Mouse (Mus musculus) thymus, postnatal 4 days (tissue): Measurements from ENCODE around the gene Gm17304.

Experiments
- DNase-seq: peaks from one replicate; pipeline ENCODE4 v3.0.0; 2021

Gene Gm17304

DNA sequence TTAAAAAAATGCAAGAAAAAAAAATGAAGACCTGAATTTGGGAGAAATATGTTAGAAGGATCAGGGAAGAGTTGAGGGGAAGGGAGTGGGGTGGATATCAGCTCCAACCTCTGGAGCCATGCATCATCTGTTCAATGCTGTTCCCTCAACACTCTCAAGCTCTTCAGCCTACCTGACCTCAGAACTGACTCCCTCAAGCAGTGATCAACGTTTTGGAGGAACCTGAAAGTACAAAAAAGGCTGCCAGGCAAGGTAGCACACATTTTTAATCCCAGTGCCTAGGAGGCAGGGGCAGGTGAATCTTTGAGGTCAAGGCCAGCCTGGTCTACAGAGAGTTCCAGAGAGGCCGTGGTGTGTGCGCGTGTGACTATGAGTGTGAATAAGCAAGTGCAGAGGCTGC lies at the start of gene Gm17304:
Gm17304 (plus strand) TSS at position 301 of the 400 bp plus-strand sequence.
- DNase-seq = no peak

DNA sequence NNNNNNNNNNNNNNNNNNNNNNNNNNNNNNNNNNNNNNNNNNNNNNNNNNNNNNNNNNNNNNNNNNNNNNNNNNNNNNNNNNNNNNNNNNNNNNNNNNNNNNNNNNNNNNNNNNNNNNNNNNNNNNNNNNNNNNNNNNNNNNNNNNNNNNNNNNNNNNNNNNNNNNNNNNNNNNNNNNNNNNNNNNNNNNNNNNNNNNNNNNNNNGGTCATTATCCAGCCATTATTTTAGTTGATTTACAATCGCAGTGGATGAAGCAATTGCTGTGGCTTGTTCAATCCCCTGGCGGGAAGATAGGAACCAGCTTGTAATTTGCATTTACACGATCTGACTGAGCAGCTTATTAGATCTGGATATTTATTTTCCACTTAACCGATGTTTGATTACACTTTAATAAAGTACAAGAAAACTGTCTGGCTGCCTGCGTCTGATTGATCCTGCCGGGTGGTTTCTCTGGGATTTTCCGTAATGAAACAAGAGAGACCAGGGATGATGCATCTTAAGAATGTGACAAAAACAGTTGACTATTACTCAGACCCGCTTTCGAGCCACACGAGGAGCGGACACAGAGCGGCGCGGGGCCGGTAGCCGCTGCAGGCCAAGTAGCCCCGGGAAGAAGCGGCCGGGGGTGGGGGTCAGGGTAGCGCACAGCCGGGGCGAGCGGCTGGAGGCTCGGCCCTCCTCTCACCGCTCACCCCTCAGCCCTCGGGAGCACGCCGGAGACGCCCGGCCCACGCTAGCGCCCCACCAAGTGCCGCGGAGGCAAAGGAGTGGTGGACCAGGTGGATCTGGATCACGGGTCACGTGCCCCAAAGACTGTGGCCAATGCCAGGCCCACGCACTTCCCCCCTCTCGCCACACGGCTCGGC lies 48.0 kb upstream of the Gm17304 start:
- no peak for DNase-seq

DNA sequence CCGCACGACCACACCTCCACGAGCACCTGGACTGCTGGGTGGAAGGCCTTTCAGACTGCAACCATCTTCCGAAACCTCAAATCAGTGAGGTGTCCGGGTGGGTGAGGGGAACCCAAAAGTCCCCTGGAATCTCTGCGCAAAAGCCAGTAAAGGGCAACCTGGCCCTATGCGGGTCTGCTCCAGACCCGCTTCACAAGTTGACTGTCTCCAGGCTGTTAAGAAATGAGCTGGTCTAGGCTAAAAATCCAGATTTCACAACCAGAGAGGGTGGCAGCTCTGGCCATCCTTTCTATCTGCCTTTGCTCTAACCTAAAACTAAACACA lies 47.4 kb upstream of the Gm17304 start:
- no peak for DNase-seq

DNA sequence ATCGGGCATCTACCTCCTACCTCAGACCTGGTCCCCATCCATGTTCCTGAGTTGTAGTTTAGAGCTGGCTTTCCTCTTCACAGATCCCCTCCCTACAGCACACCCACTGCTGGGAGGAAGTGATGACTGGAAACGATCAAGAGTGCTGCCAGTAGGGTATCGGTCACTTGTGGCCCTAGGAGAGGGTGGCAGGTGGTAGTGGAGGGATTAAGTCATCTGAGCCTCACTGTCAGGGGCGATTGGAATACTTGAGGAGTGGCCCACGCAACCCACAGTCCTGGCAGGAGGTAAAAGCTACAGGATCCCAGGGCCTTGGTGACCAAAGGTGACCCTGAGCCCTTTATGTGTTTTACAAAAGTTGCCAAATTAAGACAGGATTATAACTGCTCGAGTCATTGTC lies 42.9 kb upstream of the Gm17304 start:
- DNase-seq = no peak

DNA sequence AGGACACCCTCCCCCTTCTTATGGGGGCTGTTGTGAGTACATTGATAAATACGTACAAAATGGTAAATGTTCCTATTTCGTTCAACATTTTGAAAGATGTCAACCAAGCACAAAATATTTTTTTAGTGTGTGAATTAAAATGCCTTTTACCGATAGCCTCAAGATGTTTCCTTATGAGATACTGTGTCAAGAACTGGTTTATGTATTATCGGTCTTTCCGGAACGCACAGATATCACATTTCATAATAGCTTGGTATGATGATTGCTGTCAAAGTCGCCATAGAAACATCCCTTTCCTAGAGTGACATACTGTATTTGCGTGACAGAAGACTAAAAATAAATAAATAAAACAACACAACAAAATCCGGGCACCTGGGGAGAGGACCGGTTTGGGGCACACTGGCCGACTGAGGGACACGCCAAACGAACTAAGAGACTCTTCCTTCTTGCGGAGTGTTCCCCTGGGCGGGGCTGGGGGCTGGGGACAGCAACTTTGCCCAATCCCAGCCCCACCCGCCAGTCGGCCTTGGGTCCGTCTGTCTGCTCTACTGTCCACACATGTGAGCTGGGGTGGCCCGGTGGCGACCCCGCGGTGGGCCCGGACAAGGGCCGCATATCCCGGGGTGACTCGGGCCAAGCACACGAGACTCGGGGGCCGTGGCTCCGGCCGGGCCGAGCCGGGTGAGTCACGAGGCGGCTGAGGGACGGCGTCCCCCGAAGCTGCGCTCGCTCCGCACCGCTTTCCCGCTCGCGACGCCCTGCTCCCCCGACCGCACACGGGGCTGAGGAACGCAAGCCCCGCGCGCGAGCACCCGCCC lies 34.9 kb upstream of the Gm17304 start:
- peak; percentile 33 for DNase-seq

DNA sequence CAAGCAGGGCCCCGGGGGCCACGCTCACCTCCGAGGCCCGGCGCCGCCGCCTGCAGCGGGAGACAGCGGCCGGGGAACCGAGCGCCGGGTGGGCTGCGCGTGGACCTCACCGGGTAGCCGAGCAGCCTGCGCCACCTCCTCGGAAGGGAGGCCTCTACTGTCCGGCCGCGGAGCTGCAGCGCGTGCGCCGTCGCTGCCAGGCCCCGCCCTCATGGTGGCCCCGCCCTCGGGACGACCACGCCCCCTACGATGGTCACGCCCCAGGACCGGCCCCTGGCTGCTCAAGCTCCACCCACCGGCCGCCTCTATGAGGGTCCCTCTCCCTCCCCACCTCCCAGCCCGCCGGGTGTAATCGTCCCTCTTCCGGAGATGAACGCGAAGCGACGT lies 34.3 kb upstream of the Gm17304 start:
- DNase-seq = peak; percentile 90

DNA sequence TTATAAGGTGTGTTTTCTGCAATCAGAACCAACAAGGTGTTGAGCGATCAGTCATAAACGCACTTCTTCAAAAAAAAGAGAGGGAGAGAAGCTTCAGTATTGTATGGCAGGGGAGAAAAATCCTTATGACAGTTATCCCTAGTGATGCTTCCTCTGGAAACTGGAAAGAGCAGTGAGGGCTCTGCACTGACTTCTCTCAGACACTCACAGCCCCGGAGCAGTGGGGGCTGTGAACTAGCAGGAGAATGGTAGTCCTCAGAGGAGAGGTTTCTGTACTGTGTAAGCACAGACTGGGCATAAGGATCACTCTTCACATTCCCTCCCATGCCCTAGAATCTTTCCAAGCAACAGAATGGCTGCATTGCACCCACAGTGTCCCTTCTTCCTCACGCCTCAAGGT lies 33.8 kb upstream of the Gm17304 start:
- no peak for DNase-seq

DNA sequence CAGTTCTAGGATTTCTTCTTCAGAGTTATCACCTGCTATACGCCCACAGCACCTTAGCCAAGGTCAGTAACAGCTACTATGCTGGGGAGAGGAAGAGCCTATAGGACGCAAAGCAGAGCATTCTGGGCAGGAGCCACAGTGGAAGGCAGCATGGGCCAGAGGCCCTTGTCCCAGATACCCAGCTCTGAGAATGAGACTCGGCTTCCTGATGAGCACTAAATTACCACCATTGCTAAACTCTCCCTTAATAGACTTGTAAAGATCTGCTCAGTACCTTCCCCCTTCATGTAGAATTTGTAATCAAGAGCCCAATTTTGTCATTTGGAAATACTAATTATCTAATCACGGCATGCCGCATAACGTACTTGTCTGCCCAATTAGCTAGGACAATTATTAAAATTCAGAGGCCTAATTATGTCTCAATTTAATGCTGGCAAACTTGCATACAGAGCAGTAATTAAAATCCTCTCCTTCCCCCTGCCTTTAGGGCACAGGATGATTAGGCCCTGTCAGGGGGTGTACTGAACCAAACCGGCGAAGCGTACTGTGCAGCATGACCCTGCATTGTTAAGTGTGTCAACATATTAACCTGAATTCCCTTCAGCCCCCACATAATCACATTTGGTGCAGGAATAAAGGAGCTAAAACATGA lies 31.5 kb upstream of the Gm17304 start:
- no peak for DNase-seq

DNA sequence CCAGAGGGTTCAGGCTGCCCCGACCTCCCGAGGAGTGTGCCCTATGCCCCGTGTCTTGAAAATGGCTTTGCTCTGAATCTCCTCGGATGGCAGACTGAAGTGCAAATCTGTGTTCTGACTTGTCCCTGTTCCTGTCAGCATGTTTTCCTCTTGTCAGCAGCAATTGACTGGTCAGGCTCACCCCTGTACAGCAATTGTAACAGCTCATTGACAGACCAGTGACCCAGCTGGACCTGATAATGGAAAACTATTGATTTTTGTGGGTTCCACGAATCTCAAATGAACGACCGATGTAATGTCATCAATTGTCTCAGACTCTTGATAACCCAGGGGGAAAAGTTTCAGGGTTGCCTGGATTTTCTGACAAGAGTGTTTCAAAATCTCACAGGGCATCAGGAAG lies 28.0 kb upstream of the Gm17304 start:
- no peak for DNase-seq

DNA sequence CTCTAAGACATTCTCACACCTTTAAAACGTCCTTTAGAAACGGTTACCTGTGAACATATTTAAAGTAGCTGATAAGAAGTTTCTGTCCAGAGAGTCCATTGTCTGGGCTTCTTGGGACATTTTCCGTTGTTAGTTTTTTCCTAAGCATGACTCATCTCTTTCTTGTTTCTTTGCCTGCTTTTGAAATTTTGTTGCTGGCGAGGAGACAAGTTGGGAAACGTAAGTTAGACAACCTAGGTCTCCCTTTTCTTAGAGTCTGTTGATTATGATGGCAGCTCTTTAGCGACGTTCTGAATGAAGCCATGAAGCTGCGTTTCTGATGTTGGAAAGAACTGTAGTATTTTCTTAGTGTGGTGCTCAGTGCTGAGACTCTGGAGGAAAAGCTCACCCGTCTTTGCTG lies 19.9 kb upstream of the Gm17304 start:
- no peak for DNase-seq

DNA sequence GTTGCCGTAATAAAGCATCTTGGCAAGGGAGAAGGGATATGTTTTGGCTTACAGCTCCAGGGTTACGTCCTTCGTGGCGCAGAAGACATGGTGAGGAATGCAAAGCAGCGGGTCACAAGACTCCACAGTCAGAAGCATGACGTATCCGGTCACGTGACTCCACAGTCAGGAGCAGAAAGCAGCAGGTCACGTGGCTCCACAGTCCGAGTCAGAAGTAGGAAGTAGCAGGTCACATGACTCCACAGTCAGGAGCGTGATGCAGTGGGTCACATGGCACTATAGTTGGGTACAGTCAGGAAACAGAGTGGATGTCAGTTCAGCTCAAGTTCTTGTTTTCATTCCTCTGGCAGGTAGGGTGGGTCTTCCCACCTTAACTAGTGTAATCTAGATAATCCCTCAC lies 19.2 kb upstream of the Gm17304 start:
- no peak for DNase-seq

DNA sequence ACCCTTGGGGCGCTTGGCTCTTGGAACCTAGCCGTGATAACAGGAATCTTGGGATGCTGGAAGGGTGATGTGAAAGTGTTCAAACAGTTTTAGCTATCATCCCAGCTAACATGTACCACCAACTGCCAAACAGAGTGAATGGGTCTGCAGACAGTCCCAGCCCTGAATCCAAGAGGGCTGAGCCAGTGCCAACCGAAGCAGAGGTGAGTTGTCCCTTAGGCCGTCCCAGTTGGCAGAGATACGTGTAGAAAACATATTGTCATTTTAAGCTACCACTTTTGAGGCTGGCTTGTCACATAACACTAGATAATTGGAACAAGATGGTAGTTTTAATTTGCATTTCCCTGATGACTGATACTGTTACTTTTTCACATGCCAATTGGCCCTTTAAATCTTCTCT lies 18.2 kb upstream of the Gm17304 start:
- DNase-seq = no peak

DNA sequence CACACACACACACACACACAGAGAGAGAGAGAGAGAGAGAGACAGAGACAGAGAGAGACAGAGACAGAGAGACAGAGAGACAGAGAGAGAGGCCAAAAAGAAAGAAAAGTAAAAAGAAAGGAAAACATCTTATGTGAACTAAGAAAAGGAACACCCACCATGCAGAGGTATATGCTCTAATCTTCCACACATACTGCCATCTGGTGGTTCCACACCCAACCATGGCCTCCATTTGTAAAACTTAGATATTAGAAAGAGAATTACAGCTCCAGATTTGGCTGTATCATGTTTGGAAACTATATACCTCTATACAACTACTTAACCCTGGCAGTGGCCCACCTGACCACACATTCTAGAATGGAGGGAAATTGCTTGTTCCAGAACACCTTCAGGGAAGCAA lies 14.5 kb upstream of the Gm17304 start:
- peak; percentile 15 for DNase-seq

DNA sequence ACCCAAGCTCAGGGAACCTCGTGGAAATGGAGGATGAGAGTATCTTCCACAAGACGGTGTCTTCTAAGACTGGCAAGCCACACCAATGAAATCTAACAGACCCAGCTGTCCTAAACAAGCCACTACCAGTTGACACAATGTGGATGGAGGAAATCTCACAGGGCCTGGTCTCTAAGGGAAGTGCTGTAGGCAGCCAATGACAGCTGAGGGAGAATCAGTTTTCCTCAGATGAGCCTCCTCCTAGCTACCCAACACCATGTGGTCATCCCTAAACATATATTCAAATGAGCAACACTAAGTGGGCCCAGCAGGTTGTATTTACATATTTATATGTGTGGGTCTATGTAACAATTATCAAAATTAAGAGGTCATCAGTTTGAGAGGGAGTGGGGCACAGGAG lies 11.4 kb upstream of the Gm17304 start:
- DNase-seq = no peak

DNA sequence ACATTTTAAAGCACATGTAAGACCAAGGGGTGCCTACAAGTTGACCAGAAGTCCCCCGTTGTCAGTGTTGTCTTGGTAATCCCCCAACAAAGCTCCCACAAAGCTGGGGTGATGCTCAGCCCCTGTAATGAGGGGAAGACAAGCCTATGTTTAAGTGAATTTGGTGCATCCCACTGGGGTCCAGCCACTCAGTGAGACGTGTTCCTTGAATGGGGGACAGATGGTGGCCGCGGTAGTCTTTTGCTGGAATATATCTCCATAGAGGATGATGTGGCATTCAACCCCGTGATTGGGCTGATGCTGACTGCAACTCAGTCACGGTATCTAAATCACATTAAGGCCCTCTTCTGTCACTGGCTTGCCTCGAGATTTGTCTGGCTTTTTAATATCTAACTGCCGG lies 9.4 kb upstream of the Gm17304 start:
- DNase-seq = no peak

DNA sequence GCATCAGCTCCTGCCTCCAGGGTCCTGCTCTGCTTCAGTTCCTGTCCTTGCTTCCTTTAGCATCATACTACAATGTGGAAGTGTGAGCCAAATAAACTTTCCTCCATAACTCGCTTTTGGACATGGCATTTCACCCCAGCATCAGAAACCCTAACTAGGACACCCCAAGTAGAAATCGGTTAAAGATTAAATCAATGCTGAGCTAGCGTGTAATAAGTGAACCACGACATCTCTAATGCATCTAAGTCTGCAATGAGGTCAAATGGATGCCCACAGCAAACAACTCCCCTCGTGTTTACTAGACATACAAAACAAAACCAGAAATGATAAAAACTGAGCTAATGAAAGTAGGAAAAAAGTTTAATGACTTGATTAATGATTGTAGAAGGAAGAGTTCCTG lies 4.5 kb upstream of the Gm17304 start:
- DNase-seq = no peak

DNA sequence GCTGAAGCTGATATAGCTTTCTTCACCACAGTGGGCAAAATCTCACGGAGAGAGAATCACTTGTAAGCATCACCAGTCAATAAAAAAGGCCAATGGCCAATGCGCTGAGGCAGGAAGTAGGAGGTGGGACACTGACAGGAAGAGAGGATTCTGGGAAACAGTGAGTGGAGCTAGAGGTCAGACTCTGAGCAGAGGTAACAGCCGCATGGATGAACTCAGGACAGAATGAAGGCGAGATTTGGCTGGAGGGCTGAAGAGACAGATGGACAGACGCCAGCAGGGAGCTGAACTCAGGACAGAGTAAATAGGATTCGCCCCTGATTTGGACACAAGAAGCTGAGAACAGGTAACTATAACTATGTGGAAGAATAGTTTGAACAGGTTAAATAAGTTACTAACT lies 3.8 kb upstream of the Gm17304 start:
- no peak for DNase-seq

DNA sequence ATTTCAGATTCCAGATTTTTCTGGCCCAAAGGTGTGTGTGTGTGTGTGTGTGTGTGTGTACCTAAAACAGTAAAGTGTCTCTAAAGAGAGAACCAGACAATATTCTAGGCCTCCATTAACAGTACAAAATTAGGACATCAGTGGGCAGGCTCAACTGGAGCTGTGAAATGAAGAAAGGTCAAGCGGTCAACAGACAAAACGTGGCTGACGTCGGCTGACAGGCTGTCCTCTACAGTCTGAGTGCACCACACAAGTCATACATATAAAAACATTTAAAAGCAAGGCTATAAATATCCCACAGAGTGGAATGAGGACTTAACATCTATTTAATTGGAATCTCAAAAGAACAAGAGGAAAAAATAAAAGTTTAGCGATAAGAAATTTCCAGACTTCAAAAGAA lies 1.8 kb upstream of the Gm17304 start:
- no peak for DNase-seq

DNA sequence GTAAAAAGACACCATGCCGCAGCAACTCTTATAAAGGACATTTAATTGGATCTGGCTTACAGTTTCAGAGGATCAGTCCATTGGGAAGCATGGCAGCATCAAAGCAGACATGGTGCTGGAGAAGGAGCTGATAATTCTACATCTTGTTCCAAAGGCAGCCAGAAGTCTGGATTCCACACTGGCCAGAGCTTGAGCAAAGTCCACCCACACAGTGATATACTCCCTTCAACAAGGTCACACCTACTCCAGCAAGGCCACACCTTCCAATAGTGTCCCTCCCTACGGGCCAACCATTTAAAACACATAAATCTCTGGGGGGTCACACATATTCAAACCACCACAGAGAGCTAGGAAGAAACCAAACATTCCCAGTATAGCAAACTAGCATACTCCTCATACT lies 3.3 kb downstream of the Gm17304 start:
- DNase-seq = no peak

DNA sequence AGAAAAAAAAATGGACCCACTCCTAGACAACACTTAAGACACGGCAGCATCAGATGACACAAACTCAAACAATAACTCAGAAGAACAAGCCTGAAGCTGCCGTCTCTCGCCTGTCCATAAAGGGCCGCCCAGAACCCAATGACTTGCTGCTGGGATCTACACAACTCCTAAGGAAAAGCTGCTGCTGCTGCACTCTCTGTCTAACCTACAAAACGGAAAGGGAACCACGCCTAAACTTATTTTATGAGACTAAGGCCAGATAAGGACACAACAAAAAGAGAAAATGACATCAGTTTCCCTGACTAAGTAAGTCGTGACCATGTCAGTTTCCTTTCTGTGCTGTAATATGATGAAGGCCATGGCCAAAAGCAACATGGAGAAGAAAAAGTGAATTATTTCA lies 5.7 kb downstream of the Gm17304 start:
- DNase-seq = no peak

DNA sequence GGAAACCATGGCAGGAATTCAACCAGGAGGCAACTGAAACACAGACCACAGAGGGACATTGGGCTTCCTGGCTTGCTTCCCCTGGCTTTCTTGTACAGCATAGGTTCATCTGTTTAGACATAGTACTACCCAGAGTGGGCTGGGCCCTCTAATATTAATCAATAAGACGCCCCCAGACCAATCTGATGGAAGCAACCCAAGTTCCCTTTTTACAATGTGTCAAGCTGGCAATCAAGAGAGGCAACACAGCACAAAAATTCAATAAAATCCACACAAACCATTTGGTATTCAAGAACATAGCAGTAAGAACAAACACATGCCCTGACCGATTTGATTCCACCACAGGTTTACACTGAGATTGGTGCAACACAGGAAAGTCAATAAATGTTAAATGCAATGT lies 6.1 kb downstream of the Gm17304 start:
- no peak for DNase-seq

DNA sequence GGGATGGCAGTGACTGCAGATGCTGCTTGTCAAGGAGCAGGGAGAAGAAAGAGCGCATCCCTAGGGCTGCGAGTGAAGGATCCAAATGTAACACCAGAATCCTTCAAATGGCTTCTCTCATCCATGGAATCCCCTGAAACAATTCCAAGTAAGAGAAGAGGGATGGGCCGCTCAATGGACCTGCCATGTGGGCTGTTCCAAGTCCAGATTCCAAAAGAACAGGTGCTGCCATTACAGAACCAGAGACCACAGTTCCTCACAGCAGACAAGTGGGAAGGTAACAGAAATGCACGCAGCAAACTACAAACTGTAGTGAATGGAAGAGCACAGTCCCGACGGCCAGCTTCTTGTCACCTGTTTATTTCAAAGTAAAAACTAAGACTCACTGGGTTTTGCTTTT lies 11.5 kb downstream of the Gm17304 start:
- DNase-seq = no peak

DNA sequence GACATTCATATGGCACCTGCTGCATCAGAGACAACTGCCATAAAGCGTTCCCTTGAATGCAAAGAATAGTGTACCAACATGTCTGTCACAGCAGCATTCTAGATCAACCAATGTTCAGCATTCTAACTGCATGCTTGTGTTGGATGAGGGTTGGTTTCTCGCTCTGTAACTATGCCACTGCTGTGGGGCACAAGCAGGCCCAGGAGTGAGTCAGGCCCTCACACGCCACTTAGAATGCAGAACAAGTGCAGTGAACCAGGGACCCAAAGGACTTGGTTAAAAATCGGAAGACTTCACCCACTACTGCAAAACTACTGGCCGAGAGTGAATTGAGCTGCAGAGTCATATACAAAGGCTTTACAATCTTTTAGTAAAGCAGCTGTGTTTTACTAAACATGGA lies 13.3 kb downstream of the Gm17304 start:
- DNase-seq = no peak

DNA sequence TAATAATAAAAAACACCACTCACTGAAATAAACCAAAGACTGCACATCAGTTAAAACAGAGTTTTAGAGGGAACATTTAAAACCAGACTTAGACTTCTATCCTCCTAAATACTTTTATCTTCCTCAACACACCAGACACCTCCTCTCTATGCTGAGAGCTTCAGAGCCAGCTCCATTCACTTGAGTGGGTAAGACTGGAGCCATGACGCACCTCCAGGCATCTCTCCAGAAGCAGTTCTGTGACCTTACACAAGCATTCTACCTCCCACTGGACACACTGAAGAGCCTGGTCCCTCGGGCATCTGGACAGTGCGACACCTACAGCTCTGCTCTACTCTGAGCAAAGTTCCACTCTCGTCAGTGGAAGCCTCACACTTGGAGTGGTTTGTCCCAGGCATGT lies 14.4 kb downstream of the Gm17304 start:
- DNase-seq = no peak
